28 mouse cellular contexts compared by ENCODE assay signal in genomic region chr14:13389081-13389480, GRCm38 (mm10).
A peak's percentile ranks its signal among the peaks of the same experiment; 100 is the strongest.
DNase-seq lines count a peak whose midpoint lies in the region; ATAC-seq and TF ChIP-seq lines count a peak whose summit lies in the region.
"Had no signal": no experiment of that assay in that cellular context is flagged by ENCODE, and none has a peak within 500 bp of the region (broad histone marks: within the 10 kb centered on the region; RNA-seq: fewer than 3 reads in every experiment).

No protein-coding gene starts in this region.

- TF ChIP-seq POLR2A in brain, embryonic 14.5 days (IDR thresholded peaks at IDR 0.05; ENCODE audit: borderline replicate concordance, extremely low read depth, insufficient read depth, insufficient read length, poor library complexity, severe bottlenecking), result no peak

- TF ChIP-seq CTCF in brain, embryonic 14.5 days (IDR thresholded peaks at IDR 0.05; ENCODE audit: borderline replicate concordance, extremely low read depth, insufficient read depth, insufficient read length), result no peak
- TF ChIP-seq CTCF in layer of hippocampus, adult 2 months (conservative IDR thresholded peaks at IDR 0.05), result no peak

- no peak overlapping the region for H3K4me2 ChIP-seq in midbrain, embryonic 14.5 days (ENCODE audit: low read length)
- H3K4me2 ChIP-seq in midbrain, embryonic 16.5 days (ENCODE audit: low read length), result no peak overlapping the region
- H3K4me2 ChIP-seq: embryonic facial prominence, embryonic 13.5 days; forebrain, embryonic 13.5 days; heart, embryonic 13.5 days; hindbrain, embryonic 12.5 days; hindbrain, embryonic 15.5 days had no signal

- no peaks in the 10 kb centered on the region for H3K9me3 ChIP-seq in midbrain, embryonic 14.5 days (ENCODE audit: control insufficient read depth, low read length)
- H3K9me3 ChIP-seq in midbrain, embryonic 16.5 days (replicated peaks; ENCODE audit: control insufficient read depth, low read length, poor library complexity, severe bottlenecking), result no peaks in the 10 kb centered on the region
- H3K9me3 ChIP-seq: embryonic facial prominence, embryonic 10.5 days; embryonic facial prominence, embryonic 13.5 days; forebrain, embryonic 13.5 days; heart, embryonic 10.5 days; heart, embryonic 13.5 days; hindbrain, embryonic 12.5 days; hindbrain, embryonic 15.5 days had no signal

- no peaks in the 10 kb centered on the region for H3K27me3 ChIP-seq in midbrain, embryonic 14.5 days (ENCODE audit: control insufficient read depth, insufficient read depth, low read length)
- no peaks in the 10 kb centered on the region for H3K27me3 ChIP-seq in midbrain, embryonic 16.5 days (ENCODE audit: control insufficient read depth, insufficient read depth, low read depth, low read length)
- H3K27me3 ChIP-seq: embryonic facial prominence, embryonic 13.5 days; forebrain, embryonic 13.5 days; heart, embryonic 13.5 days; hindbrain, embryonic 12.5 days; hindbrain, embryonic 15.5 days had no signal

- H3K36me3 ChIP-seq in midbrain, embryonic 14.5 days (ENCODE audit: control insufficient read depth, insufficient read depth, low read length), result no peaks in the 10 kb centered on the region
- H3K36me3 ChIP-seq in midbrain, embryonic 16.5 days (ENCODE audit: control insufficient read depth, insufficient read depth, low read length), result no peaks in the 10 kb centered on the region
- H3K36me3 ChIP-seq: embryonic facial prominence, embryonic 10.5 days; embryonic facial prominence, embryonic 13.5 days; heart, embryonic 10.5 days; heart, embryonic 13.5 days; hindbrain, embryonic 12.5 days; hindbrain, embryonic 15.5 days had no signal

- WGBS in midbrain, embryonic 14.5 days, result 45% methylated on average over 7 of the region's 7 CpGs
- WGBS in midbrain, embryonic 16.5 days, result 52% methylated on average over 7 of the region's 7 CpGs

- H3K9ac ChIP-seq in midbrain, embryonic 14.5 days (replicated peaks; ENCODE audit: low read length), result no peak overlapping the region
- H3K9ac ChIP-seq in midbrain, embryonic 16.5 days (ENCODE audit: low read depth, low read length), result no peak overlapping the region
- H3K9ac ChIP-seq: embryonic facial prominence, embryonic 13.5 days; forebrain, embryonic 13.5 days; heart, embryonic 13.5 days; hindbrain, embryonic 12.5 days; hindbrain, embryonic 15.5 days had no signal

- no peak overlapping the region for H3K27ac ChIP-seq in midbrain, embryonic 14.5 days (replicated peaks; ENCODE audit: low read depth, low read length)
- H3K27ac ChIP-seq in midbrain, embryonic 16.5 days (ENCODE audit: low read length), result no peak overlapping the region
- no peak overlapping the region for H3K27ac ChIP-seq in layer of hippocampus, adult 2 months
- H3K27ac ChIP-seq: embryonic facial prominence, embryonic 10.5 days; embryonic facial prominence, embryonic 13.5 days; forebrain, embryonic 13.5 days; heart, adult 2 months; heart, embryonic 10.5 days; heart, embryonic 13.5 days; hindbrain, embryonic 12.5 days; hindbrain, embryonic 15.5 days had no signal

- DNase-seq in midbrain, embryonic 14.5 days, result peak; percentile 2
- DNase-seq in brain, embryonic 14.5 days (ENCODE audit: low read depth), result peak; percentile 29
- peak; percentile 31 for DNase-seq in retina, postnatal 1 day
- DNase-seq in layer of hippocampus, adult 2 months (ENCODE audit: low spot score in 2 of 2), result no peak
- DNase-seq in lung, postnatal 10 days, result no peak
- DNase-seq: adrenal gland, adult 8-10 months; adrenal gland, postnatal 25 days; cerebellum, adult 11 months; cerebellum, adult 2 months; cerebellum, adult 9-11 months; cerebellum, postnatal 36 days; embryo, embryonic 11 days; gastrocnemius, postnatal 10 days; gastrocnemius, postnatal 36 days; heart, adult 2 months; heart, postnatal 14 days; heart, postnatal 4 days had no signal

- ATAC-seq in midbrain, embryonic 14.5 days (ENCODE audit: low FRiP score, low TSS enrichment), result no peak
- no peak for ATAC-seq in midbrain, embryonic 16.5 days
- ATAC-seq: activated CD4-positive, CD25-positive, alpha-beta regulatory T cell, adult 4 months; CD4-positive, CD25-positive, alpha-beta regulatory T cell, adult 4 months; forebrain, embryonic 13.5 days had no signal

- H3K4me3 ChIP-seq in midbrain, embryonic 14.5 days (replicated peaks; ENCODE audit: low read depth, low read length), result no peak overlapping the region
- H3K4me3 ChIP-seq in midbrain, embryonic 16.5 days (ENCODE audit: low read depth, low read length), result no peak overlapping the region
- H3K4me3 ChIP-seq in layer of hippocampus, adult 2 months, result no peak overlapping the region
- H3K4me3 ChIP-seq: embryonic facial prominence, embryonic 10.5 days; embryonic facial prominence, embryonic 13.5 days; erythroblast, embryonic 14.5 days; forebrain, embryonic 13.5 days; heart, adult 2 months; heart, embryonic 10.5 days; heart, embryonic 13.5 days; hindbrain, embryonic 12.5 days; hindbrain, embryonic 15.5 days had no signal

- H3K4me1 ChIP-seq in midbrain, embryonic 14.5 days (ENCODE audit: control insufficient read depth, insufficient read depth, low read length), result no peaks in the 10 kb centered on the region
- no peaks in the 10 kb centered on the region for H3K4me1 ChIP-seq in midbrain, embryonic 16.5 days (ENCODE audit: control insufficient read depth, insufficient read depth, low read length)
- H3K4me1 ChIP-seq: embryonic facial prominence, embryonic 10.5 days; embryonic facial prominence, embryonic 13.5 days; forebrain, embryonic 13.5 days; heart, embryonic 10.5 days; heart, embryonic 13.5 days; hindbrain, embryonic 12.5 days; hindbrain, embryonic 15.5 days had no signal

Comparison
In these comparisons a context has a peak if more than half of its experiments do, and no peak if none do; other contexts are left out.
1. DNase-seq: peak in midbrain, embryonic 14.5 days (single experiment), brain, embryonic 14.5 days (single experiment) and retina, postnatal 1 day (single experiment); none in layer of hippocampus, adult 2 months (0 of 2) and lung, postnatal 10 days (single experiment).